Mouse (Mus musculus) kidney, adult 9 months (tissue): ENCODE measurements around the gene Eefsec.

Experiments used
- DNase-seq: peaks from one replicate; pipeline ENCODE4 v3.0.0; 2022

The Eefsec gene

DNA sequence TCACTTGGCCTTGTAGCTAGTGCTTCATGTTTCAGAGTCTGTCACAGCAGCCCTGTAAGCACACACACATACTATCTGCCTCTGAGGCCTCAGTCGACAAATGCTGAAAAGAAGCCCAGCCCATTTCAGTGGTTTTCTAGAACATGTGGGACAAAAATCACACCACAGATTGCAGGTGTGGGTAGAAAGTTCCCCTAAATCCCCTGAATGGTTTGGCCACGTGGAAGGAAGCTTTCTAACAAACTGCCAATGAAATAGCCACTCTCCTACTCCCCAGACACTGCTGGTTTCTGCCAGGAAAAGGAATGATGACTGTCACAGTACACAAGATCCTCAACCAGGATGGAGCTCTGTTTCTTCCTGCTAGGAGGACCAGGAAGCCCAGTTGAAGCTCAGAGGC lies 33.7 kb downstream of the Eefsec start:
- no peak for DNase-seq

DNA sequence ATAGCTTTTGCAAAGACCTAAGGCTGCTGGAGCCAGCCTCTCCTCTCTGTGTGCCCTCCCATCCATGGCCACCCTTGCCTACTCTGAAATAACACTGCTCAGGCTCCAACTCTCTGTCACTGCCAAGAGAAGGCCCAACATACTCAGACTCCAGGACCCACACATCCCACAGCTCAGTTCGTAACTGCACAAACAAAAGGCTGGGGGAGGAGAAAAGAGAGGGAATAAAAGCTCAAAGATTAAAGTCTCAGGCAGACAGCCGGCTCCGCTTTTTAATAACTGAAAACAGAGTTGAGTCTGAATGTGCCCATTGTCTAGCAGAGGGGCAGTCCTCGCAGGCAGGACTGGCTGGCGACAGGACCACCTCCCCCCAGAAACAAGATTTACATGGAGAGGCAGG lies 36.8 kb downstream of the Eefsec start:
- DNase-seq, result no peak

DNA sequence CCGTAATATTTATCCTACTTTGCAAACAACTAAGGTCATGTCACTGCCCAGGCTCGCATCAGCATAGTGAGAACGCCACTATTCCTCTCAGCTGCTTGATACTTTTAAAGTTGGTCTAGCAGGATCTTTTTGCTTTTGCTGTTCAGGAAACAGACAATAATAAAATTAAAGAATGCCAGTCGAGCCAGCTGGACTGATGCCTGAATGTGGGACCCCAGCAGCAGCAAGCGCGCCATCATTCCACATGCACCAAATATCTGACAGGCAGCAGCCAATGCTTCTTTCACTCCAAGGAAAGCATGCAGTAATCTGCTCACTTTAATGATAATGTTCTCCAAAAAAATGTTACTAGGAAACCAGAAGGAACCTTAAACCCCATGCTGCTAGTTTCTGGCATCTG lies 45.9 kb downstream of the Eefsec start:
- no peak for DNase-seq

- DNase-seq, result no peak
Measured at GRCm38 (mm10) chr6:88397985-88398384, 48.4 kb downstream of the Eefsec start.

DNA sequence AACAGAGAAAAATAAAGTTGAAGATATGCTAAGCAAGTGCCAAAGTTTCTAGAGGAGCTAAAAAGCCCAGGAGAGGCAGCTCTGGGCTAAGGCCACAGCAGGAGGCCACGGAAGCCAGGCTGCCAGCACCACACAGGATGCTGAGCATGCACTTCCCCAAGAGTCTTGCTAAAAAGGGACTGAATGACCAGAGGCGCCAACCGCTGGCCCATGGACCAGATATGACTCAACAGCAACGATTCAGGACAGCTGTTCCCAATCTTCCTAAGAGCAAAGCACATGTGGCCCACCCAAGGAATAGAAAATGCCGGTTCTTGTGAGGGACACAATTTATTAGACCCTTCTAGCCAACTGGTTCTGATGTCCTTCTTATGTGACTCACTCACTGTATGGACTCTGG lies 57.4 kb downstream of the Eefsec start:
- peak; percentile 17 for DNase-seq

GRCm38 (mm10) chr6:88387836-88388724 lies 58.3 kb downstream of the Eefsec start:
- DNase-seq, result no peak

- DNase-seq, result no peak
Measured at GRCm38 (mm10) chr6:88384420-88385053, 61.8 kb downstream of the Eefsec start.

DNA sequence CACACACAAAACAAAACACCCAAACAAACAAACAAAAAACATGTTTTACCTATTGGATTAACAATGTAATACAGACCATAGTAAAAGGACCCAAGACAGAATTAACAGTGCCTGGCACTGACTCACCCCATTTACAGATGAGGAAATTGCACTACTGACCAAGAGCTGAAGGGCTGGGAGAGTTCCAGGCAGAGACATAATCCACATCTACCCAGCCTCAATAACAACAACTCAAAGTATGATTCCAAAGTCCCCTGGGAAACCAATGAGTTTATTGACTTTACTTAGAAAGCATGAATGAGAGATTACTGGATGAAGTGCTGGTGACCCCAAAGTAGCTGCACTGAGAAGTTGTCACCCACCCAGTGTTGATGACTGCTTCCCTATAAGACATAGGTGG lies 62.6 kb downstream of the Eefsec start:
- DNase-seq, result no peak

DNA sequence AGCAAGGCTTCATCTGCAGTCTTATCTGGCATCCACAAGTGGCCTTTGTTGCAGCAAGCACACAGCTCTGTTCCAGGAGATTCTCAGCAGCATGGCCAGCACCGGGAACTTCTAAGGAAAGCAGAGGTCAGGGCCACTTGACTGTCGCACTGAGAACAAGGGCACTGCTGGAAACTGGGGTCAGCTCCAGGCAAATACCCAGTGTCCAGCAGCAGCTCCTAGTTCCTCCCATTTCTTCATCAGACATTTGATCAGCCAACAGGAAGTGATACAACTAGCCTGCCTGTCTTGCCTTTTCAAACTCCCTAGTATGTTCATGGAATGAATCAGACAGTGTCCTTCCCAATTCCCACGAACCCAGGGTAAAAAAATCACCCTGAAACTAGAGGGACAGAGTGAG lies 66.6 kb downstream of the Eefsec start:
- no peak for DNase-seq

DNA sequence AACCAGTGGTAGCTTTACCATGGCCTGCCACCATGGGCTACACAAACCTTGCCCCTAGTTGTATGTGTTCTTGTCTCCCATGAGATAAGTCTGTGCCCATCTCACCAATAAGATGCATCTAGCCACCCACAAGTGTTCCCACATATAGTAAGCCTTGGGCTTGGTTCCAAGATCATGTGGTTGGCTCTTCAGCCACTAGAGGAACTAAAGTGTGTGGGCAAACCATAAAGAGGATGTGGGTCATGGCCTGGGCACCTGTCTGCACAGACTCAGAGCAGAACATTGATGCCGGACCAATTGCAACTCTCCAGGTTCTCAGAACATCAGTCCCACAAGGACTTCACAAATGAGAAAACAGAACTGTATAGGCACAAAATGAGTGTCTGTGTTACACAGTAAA lies 67.5 kb downstream of the Eefsec start:
- no peak for DNase-seq

DNA sequence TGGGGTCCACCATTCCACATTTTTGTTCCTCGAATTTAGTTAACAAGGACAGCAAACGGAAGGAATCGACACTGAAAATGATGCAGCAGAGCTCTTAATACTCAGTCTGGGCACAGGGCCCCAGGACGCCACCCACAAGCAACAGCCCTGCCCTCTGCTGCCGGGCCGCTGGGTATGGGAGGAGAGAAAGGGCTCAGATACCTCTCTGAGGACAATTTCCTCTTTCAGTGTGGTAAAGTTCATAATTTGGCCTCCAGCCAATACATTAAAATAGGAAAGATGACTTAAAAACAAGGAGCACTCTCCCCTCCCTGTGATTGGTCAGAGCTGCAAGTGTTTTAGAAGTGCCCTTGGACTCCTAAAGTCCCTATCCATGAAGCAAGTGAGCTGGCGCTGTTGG lies 72.1 kb downstream of the Eefsec start:
- DNase-seq, result no peak

DNA sequence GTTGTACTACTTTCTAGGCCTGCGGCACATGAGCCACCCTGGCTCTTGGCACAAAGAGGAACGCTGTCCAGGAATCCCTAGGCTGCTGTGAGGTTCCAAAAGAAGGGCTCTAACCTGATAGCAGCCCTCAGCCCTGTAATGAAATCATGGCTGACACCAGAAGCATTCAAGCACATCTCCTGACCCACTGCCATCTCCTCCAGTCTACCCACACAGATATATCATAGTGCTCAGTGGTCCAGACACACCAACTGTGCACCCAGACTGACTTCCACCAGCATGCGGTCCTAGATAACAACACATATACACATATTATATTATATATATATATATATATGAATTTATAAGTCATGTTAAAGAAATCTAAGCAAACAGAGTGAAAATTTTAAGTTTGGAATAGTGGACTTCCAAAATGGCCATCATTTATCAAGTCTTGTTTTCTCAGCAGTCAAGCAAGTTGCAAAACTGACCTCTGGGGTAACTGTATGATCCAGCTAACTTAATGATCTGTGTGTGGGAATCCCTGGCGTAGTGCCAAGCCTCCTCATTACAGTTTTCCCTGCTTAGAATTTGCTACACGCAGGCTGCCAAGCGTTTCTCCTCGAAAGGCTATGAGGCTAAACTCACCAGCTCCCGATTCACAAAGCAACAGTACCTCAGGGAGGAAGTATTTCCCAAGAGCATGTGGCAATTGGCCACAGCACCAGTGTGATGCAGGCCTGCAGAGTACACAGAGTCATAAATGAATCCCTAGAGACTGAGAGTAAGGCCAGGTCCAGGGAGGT lies 76.3 kb downstream of the Eefsec start:
- DNase-seq, result peak; percentile 23

DNA sequence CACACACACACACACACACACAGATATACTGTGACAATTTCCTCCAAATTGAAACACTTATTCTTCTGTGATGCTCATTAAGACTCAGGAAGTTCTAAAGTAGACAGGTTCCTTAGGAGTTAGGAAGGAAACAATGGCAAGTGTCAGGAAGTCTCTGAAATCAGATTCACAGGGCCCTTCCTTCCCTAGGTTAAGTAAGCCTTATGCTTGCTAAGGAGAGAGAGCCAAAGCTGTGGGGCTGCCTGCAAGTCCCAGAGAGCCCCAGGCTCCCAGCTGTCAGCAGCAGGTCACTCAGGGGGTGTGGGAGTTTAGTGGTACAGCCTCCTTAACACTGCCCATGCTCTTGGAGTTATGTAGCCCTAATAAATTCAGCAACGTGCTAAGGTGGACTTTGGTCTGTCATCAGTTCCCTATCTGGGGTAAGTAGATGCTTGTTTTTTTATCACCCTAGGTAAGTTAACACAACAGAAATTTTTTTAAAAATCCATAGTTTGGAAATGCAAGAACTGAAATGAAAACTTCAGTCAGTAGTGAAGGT lies 82.8 kb downstream of the Eefsec start:
- DNase-seq, result no peak

DNA sequence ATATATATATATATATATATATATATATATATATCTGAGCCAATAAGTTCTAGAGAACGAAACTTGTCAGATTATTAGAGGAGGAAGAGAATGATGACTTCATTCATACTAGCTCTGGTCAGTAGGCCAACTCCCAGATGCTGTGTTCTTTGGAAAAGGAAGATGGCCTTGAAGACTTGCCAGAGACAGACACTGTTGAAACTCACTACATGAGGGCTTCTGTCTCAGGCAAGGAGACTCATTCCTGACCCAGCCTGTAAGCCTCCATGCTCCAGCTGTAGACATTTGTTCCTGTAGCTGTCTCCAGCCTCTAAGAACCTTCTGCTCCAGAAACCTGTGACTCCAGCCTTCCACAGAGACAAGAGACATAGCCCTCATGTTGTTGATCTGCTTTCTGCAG lies 85.2 kb downstream of the Eefsec start:
- no peak for DNase-seq

- DNase-seq, result no peak
Measured at GRCm38 (mm10) chr6:88358210-88358609, 88.1 kb downstream of the Eefsec start.

GRCm38 (mm10) chr6:88355866-88356265 lies 90.5 kb downstream of the Eefsec start:
- no peak for DNase-seq

DNA sequence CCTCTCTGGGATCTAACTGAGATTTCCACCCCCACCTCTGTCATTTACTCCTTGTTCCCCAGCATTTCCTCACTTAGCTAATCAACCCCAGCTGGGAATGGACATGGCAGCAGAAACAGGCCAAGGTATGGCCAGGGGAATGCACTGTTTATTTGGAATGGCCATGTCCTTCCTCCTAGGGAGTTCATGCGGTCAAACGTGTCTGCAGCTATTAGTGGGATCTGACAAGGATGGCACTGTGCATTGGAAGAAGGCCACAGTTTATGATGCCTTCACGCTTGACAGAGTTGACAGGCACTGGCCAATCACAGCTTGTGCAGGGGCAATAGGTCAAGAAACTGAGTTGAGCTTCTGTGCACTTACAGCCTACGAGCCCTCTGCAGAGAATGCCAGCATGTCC lies 93.8 kb downstream of the Eefsec start:
- DNase-seq, result no peak

DNA sequence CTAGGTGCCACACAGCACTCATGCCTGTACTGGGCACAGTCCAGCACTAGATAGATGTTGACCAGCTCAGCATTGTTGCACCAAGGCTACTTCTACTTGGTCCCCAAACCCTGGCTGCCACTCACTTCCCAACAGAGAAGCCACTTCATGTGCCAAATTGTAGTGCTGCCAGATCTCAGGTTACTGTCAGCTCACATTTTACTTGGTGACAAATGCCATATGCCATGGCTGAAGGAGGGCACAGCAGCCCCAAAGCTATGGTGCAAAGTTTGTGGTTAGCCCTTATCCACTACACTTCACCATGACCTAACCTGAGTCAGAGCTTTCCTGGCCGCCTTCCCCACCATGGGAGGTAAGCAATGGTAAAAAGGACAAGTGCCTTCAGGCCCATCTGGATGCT lies 99.6 kb downstream of the Eefsec start:
- DNase-seq, result no peak

DNA sequence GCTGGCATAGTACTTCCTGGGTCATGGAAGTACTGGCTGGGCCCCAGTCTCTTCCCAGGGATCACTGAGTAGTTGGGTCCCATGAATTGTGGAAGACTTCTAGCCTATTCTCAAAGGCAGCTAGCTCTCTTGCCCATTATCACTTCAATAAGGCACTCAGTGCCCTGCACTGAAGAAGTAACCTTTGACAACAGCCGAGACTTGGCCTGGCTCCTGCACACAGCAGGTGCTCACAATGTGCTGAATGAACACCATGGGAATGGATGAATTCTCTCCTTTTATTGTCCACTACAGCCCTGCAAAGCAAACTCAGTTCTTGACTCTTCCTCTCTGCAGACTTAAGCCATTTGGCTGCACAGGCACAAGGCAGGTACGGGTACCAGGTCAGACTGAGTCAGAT lies 101.0 kb downstream of the Eefsec start:
- DNase-seq, result no peak

DNA sequence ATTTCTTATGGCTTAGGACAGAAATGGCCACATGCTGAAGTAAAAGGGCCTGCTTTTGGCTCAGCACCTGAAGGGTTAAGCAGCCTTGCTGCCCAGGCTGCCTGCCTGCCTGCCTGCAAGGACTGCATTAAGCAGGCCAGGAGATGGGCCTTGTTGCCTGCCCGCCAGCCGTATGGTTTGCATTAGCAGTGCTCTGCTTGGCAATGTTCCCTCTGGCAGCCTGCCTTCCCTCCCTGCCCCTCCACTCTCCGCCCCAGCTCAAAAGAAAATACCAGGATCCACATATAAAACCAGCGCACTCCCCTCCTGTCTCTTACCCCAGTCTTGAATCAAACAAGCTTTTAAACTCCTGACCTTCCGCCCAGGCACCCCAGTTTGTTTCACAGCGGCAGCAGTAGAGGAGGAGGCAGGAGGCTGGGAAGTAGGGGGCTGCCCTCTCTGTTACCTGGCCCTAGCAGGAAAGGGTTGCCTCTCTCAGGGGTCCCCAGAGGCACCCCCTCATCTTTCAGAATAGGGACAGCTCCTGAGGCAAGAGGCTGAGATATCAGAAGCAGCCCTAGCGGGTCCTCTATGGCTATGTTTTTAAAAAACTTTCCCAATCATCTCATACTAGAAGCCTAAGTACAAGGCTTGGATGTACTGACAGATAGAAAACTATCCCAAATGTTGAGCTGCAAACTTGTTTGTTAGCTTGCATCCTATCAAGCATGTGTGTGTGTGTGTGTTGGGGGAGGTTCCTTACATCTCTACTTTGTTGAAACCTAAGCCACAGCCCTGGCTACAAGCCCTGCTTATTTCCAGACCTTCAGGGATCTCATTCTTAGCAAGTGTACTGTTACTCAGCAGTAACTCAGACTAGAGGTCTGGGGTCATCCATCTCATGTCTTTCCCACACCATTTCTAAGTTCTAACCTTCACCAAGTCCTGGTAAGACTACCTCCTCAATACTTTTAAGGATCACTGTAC lies 102.6 kb downstream of the Eefsec start:
- peak; percentile 59 for DNase-seq

DNA sequence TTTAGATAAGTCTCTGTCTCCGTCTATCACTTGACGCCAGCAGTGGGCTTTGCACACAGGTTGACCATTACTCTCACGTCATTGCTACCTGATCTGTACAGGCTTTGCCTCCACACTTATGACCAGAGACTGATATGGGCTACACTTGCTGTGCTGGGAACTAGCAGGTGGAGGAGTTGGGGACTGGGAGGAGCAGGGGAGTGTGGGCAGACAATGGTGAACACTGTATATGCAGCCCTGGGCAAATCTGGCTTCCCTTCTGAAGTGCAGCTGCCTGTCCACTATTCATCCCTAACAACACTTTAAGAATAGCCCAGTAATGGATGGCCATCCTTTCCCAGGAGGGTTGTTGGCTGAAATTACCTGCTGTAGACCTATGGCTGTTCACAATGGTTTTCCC lies 103.4 kb downstream of the Eefsec start:
- no peak for DNase-seq

- DNase-seq, result no peak
Measured at GRCm38 (mm10) chr6:88341182-88341581, 105.2 kb downstream of the Eefsec start.
